Mouse (Mus musculus) thymus, adult 2 months (tissue): ENCODE measurements around the gene Sun2. TPM values are rescaled to one million over a fixed set of nuclear protein-coding genes. Genes with fewer than 3 reads are reported as not detected.

Experiments
- DNase-seq: peaks from one replicate; pipeline ENCODE4 v3.0.0; 2021
- H3K27ac ChIP-seq: fragments of 200-500 bp; 2 replicates; pipeline ENCODE4 v1.5.1; 2012; ENCODE audit warnings: low read length, control low read depth; ENCODE audit not compliant: control insufficient read depth, insufficient read depth
- H3K27me3 ChIP-seq: fragments of 200-500 bp; 2 replicates; pipeline ENCODE4 v1.6.1; 2012; ENCODE audit warnings: mild to moderate bottlenecking, low read length, moderate library complexity, mixed read lengths; ENCODE audit not compliant: control insufficient read depth, insufficient read depth
- H3K36me3 ChIP-seq: fragments of 200-500 bp; 2 replicates; pipeline ENCODE4 v1.6.1; 2012; ENCODE audit warnings: mild to moderate bottlenecking, low read length, moderate library complexity; ENCODE audit not compliant: control insufficient read depth, insufficient read depth
- H3K4me1 ChIP-seq: fragments of 200-500 bp; replicated peaks from 2 replicates; pipeline ENCODE4 v1.6.1; 2012; ENCODE audit warnings: low read length; ENCODE audit not compliant: control insufficient read depth, insufficient read depth
- H3K4me3 ChIP-seq: fragments of 200-500 bp; 2 replicates; pipeline ENCODE4 v1.5.1; 2012; ENCODE audit warnings: mild to moderate bottlenecking, low read length, control low read depth, moderate library complexity; ENCODE audit not compliant: control insufficient read depth, insufficient read depth
- CTCF ChIP-seq: fragments of 200-500 bp; IDR thresholded peaks from 2 replicates; pipeline ENCODE4 v1.5.1; 2012; ENCODE audit warnings: mild to moderate bottlenecking, control low read depth, low read length, moderate library complexity, borderline replicate concordance; ENCODE audit not compliant: control insufficient read depth, poor library complexity, insufficient read depth; ENCODE audit errors: extremely low read depth
- POLR2A ChIP-seq: fragments of 200-500 bp; IDR thresholded peaks from 2 replicates; pipeline ENCODE4 v1.6.1; 2012; ENCODE audit warnings: mild to moderate bottlenecking, low read length, control low read depth, moderate library complexity; ENCODE audit not compliant: control insufficient read depth, poor library complexity, insufficient read depth; ENCODE audit errors: extremely low read depth
- WGBS: fragments of 180-500 bp; shearing (Covaris S2); methylation state at CpG from one replicate; pipeline ENCODE4 v1.1.7; 2018; 5-methylcytosine and 5-hydroxymethylcytosine counted together
- polyA plus RNA-seq: library from polyadenylated mRNA; depleted of rRNA; stranded (reverse); fragments of >200 nt; gene quantifications from 2 replicates; pipeline ENCODE4 v1.2.3, GENCODE M21; 2012

The Sun2 gene
- polyA plus RNA-seq, 1 experiment: 245 TPM

GRCm38 (mm10) chr15:79693740-79694139 lies 48.6 kb downstream of the Sun2 start:
- WGBS: 2% methylated on average over 11 of the region's 11 CpGs
- peak; percentile 67 for TF ChIP-seq POLR2A
- TF ChIP-seq CTCF: no peak
- Histone ChIP-seq H3K27ac (peak overlapping the region; percentile 84), H3K4me1 (peaks cover 26% of the 10 kb centered on the region), H3K27me3 (no peaks in the 10 kb centered on the region), H3K4me3 (peak overlapping the region; percentile 38), H3K36me3 (no peaks in the 10 kb centered on the region; the same call in 1 of the 2 replicates)
- DNase-seq: peak; percentile 71

- Histone ChIP-seq H3K27ac (no peak overlapping the region), H3K4me1 (peaks cover 26% of the 10 kb centered on the region), H3K36me3 (no peaks in the 10 kb centered on the region; the same call in 1 of the 2 replicates), H3K27me3 (no peaks in the 10 kb centered on the region), H3K4me3 (no peak overlapping the region)
- 61% methylated on average over 5 of the region's 5 CpGs for whole genome bisulfite sequencing
- no peak for TF ChIP-seq CTCF
- TF ChIP-seq POLR2A: no peak
- DNase-seq: no peak
Observed at GRCm38 (mm10) chr15:79692334-79692733, 50.0 kb downstream of the Sun2 start.

- Histone ChIP-seq H3K36me3 (no peaks in the 10 kb centered on the region; the same call in 1 of the 2 replicates), H3K27ac (no peak overlapping the region), H3K27me3 (no peaks in the 10 kb centered on the region), H3K4me3 (peak overlapping the region; percentile 83), H3K4me1 (peaks cover 33% of the 10 kb centered on the region)
- TF ChIP-seq CTCF: no peak
- TF ChIP-seq POLR2A: no peak
- no peak for DNase-seq
- under 1% methylated on average over 51 of the region's 53 CpGs for WGBS
Observed at GRCm38 (mm10) chr15:79691023-79691508, 51.3 kb downstream of the Sun2 start.

- H3K36me3 ChIP-seq: no peaks in the 10 kb centered on the region
- no peaks in the 10 kb centered on the region for H3K27me3 ChIP-seq
- TF ChIP-seq POLR2A (peak; percentile 72; the same call in 1 of the 2 replicates), CTCF (no peak)
- no peak within 1 kb of the TSS for H3K27ac ChIP-seq
- peaks cover 33% of the 10 kb centered on the region for H3K4me1 ChIP-seq
- H3K4me3 ChIP-seq: peak within 1 kb of the TSS; percentile 83
- DNase-seq: peak; percentile 92
- under 1% methylated on average over 45 of the region's 45 CpGs for WGBS
Observed at GRCm38 (mm10) chr15:79690426-79691022, 51.8 kb downstream of the Sun2 start, which contains the start of gene Gtpbp1. Gene Gtpbp1, plus strand, starts transcription at chr15:79690845.

- DNase-seq: no peak
- 12% methylated on average over 24 of the region's 24 CpGs for WGBS
- Histone ChIP-seq H3K27me3 (no peaks in the 10 kb centered on the region), H3K4me1 (peaks cover 35% of the 10 kb centered on the region), H3K27ac (no peak overlapping the region), H3K4me3 (peak overlapping the region; percentile 41), H3K36me3 (no peaks in the 10 kb centered on the region)
- no peak for TF ChIP-seq CTCF
- TF ChIP-seq POLR2A: no peak
Observed at GRCm38 (mm10) chr15:79689662-79690425, 52.5 kb downstream of the Sun2 start.

GRCm38 (mm10) chr15:79688268-79688956 lies 53.9 kb downstream of the Sun2 start:
- WGBS: 10% methylated on average over 8 of the region's 8 CpGs
- Histone ChIP-seq H3K36me3 (no peaks in the 10 kb centered on the region), H3K27me3 (no peaks in the 10 kb centered on the region), H3K4me3 (peak overlapping the region; percentile 93), H3K27ac (peak overlapping the region; percentile 89), H3K4me1 (peaks cover 24% of the 10 kb centered on the region)
- DNase-seq: no peak
- no peak for TF ChIP-seq CTCF
